Mouse (Mus musculus) brain, embryonic 14.5 days (tissue): Measurements from ENCODE around the gene Arhgap22. TPM values are rescaled to one million over a fixed set of nuclear protein-coding genes. Genes with fewer than 3 reads are reported as not detected.

Experiments used
- DNase-seq: peaks from one replicate; pipeline ENCODE4 v3.0.0-alpha.2; 2011; ENCODE audit warnings: low read depth
- CTCF ChIP-seq: fragments of 200-500 bp; IDR thresholded peaks from 2 replicates; pipeline ENCODE4 v1.5.1; 2012; ENCODE audit warnings: inconsistent platforms, mild to moderate bottlenecking, moderate library complexity, borderline replicate concordance; ENCODE audit not compliant: insufficient read depth, insufficient read length; ENCODE audit errors: extremely low read depth
- POLR2A ChIP-seq: fragments of 200-500 bp; IDR thresholded peaks from 2 replicates; pipeline ENCODE4 v1.6.1; 2012; ENCODE audit warnings: mild to moderate bottlenecking, inconsistent platforms, borderline replicate concordance; ENCODE audit not compliant: poor library complexity, insufficient read depth, insufficient read length, severe bottlenecking; ENCODE audit errors: extremely low read depth
- polyA plus RNA-seq: library from polyadenylated mRNA; depleted of rRNA; stranded (reverse); fragments of >200 nt; gene quantifications from 2 replicates; pipeline ENCODE4 v1.2.3, GENCODE M21; 2012; rRNA removed

The Arhgap22 gene
- polyA plus RNA-seq, result 1.1 and 1.9 TPM in 2 replicates

DNA sequence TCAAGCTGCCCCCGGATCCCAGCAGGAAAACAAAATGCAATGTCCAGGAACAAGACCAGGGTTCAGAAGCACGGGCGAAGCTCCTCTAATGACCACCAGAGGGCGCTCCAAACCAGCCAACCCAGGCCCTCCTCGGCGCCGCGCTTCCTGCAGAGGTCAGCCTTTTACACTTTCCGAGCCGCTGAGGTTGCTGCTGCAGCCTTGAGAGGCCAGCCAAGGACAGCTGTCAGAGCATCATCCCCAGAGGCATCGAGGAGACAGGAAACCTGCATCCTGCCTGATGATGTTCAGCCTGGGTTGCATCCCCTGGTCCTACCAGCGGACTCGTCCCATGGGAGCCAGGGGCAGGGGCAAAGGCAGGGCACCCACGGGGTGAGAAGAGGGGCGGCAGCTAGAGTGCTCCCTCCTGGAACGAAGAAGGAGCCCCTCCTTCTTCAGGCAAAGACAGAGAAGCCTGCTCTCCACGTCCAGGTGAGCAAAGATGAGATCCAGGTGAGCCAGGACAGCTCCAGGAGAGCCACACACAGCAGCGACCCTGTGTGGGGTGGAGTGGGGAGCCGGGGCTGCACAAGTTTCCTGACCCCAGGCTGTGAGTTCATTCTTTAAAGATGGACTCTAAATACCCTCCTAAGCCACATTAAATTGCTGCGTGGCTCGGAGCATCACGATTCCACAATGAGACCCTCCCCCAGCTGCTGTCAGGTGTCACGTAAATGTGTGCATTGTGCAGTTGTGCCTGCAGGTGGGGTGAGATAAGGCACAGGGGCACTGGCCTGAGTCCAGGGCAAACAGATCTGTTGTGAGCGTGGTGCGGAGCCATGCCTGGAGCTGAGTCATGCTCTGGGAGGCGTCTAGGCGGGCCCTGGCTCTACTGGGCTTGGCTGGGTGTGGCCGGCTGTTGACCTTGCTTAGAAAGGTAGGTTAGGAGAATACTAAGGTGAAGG lies at the start of gene Arhgap22:
Gene Arhgap22, plus strand, starts transcription at position 204 of the 944 bp plus-strand sequence.
- TF ChIP-seq POLR2A (no peak), CTCF (peak; percentile 99)
- peak; percentile 93 for DNase-seq

GRCm38 (mm10) chr14:33168750-33169149 lies 45.1 kb upstream of the Arhgap22 start:
- no peak for DNase-seq
- TF ChIP-seq CTCF, result no peak
- TF ChIP-seq POLR2A, result no peak

DNA sequence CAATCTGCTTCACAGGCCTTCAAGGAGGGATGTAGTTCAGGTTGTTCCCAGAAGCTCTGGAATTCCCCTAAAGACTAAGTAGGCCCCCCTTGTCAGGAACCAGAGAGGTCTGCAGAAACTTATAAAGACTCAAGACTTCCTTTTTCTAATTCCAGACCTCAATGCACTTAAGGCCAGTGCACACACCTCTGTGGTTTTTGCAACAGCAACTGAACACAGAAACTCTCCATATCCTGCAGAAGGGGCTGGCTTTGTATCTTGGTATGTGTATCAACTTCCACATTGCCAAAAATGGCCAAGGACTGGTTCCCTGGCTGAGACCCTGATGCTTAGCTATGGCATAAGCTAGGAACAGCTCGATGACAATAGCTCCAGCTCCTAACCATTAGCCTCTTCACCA lies 41.9 kb upstream of the Arhgap22 start:
- no peak for DNase-seq
- TF ChIP-seq CTCF, result no peak
- TF ChIP-seq POLR2A, result no peak

- TF ChIP-seq CTCF (no peak), POLR2A (no peak)
Observed at GRCm38 (mm10) chr14:33175059-33175821, 38.6 kb upstream of the Arhgap22 start.

GRCm38 (mm10) chr14:33180102-33180501 lies 33.7 kb upstream of the Arhgap22 start:
- TF ChIP-seq POLR2A, result no peak
- TF ChIP-seq CTCF, result no peak
- no peak for DNase-seq

More at GRCm38 (mm10) chr14:33175059-33175821, 38.6 kb upstream of the Arhgap22 start:
- peak; percentile 4 for DNase-seq

DNA sequence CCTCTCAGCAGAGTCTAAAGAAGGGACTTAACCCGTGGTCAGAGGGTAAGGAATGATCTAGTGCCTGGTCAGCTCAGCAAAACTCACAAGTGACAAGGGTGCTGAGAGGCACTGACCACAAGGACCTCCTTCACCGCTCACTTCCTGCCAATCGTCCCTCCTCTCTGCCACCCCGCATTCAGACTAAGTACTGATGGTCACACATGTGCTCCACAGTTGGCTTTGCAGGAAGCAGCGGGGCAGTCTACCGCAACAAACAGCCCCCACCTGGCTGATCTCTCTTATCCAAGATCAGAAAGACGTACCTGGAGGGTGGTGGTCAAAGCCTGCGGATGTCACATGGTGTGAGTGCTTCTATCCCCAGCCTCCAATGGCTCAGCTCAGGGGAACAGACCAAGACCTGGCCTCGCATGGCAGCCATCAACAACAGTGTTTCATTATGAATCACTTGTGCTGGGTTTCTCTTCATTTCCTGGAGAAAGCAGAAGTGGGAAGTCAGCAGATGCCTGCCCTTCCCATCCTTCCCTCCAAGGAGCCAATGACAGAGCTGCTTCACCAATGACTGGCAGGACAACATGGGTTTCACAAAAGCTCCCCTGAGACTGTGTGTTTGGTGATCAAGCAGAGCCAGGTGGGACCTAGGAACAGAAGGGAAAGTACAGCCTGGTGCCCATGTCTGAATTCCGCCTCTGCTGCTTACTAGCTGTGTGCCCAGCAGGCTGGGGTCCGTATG lies 28.6 kb upstream of the Arhgap22 start, which contains the start of gene Wdfy4:
Gene Wdfy4, minus strand, starts transcription at position 441 of the 733 bp plus-strand sequence.
- TF ChIP-seq CTCF (no peak), POLR2A (no peak)
- no peak for DNase-seq

GRCm38 (mm10) chr14:33187201-33187600 lies 26.6 kb upstream of the Arhgap22 start:
- DNase-seq, result peak; percentile 7
- no peak for TF ChIP-seq POLR2A
- TF ChIP-seq CTCF, result no peak

DNA sequence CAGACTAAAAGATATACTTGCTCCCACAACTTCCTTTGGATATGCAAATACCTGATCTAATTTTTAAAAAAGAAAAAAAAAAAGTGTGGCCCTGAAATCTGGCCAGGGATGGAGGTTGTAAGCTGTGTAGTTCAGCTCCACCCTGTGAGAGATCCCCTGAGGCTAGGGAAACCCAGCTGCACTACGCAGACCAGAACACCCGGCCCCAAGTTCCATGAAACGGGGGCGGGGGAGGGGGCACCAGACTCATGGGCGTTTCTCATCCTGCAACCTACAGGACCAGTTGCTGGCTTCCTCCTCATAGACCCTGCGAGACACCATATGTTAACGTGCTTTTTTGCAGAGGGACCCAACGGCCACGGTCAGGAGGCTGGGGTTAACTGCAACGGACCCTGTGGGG lies 24.6 kb upstream of the Arhgap22 start:
- no peak for TF ChIP-seq POLR2A
- TF ChIP-seq CTCF, result no peak
- DNase-seq, result no peak

DNA sequence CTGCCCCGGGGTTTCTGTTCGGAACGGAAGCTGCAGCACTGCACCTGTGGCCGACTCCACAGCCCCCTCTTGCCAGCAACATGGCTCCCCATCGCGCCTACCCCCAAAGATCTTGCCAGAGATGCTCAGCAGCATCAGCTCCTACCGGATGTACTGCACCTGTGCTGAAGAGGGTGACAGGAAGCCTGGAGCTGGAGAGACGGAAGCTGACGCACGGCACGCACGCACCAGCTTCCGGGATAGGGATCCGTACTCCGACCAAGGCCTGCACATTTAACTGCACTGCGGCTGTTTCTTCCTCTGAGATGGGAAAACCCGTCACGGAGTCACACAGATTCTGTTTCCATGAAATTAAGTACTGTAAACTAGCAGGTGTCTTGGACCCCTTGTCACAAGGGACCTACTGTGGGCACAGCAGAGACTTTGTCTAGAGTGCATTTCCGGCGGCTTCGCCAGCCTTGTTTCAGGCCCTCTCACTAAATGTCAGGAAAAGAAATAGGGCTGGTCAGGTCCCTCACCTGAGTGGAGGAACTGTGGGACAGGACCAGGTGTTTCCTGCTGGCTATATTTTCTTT lies 23.9 kb upstream of the Arhgap22 start:
- DNase-seq, result no peak
- no peak for TF ChIP-seq CTCF
- no peak for TF ChIP-seq POLR2A

- DNase-seq, result no peak
- TF ChIP-seq POLR2A, result no peak
- TF ChIP-seq CTCF, result no peak
Observed at GRCm38 (mm10) chr14:33190646-33191045, 23.2 kb upstream of the Arhgap22 start.
